Mouse (Mus musculus) midbrain, postnatal 0 days (tissue): ENCODE data around the gene Pi16. TPM values are rescaled to one million over a fixed set of nuclear protein-coding genes. Genes with fewer than 3 reads are reported as not detected.

Experiments used
- ATAC-seq: fragments of 200-750 bp; cut with Nextera tagmentation; 2 replicates; pipeline ENCODE4 v1.8.0; 2017; ENCODE audit warnings: moderate number of reproducible peaks, mild to moderate bottlenecking, moderate TSS enrichment, moderate library complexity; ENCODE audit not compliant: low FRiP score
- DNase-seq: peaks from one replicate; pipeline ENCODE4 v3.0.0-alpha.2; 2015; ENCODE audit warnings: low spot score
- H3K27ac ChIP-seq: fragments of 300-500 bp; sonication (generic); 2 replicates; pipeline ENCODE4 v1.5.1; 2014; ENCODE audit warnings: low read depth, mild to moderate bottlenecking, low read length, mixed read lengths
- H3K27me3 ChIP-seq: fragments of 300-500 bp; sonication (generic); 2 replicates; pipeline ENCODE4 v1.6.1; 2014; ENCODE audit warnings: low read length, control low read depth, mixed read lengths; ENCODE audit not compliant: insufficient read depth
- H3K36me3 ChIP-seq: fragments of 300-500 bp; sonication (generic); 2 replicates; pipeline ENCODE4 v1.6.1; 2014; ENCODE audit warnings: low read length, control low read depth, mixed read lengths; ENCODE audit not compliant: insufficient read depth
- H3K4me1 ChIP-seq: fragments of 300-500 bp; sonication (generic); 2 replicates; pipeline ENCODE4 v1.6.1; 2014; ENCODE audit warnings: mild to moderate bottlenecking, control low read depth, antibody characterized with exemption, low read length, mixed read lengths; ENCODE audit not compliant: insufficient read depth
- H3K4me2 ChIP-seq: fragments of 300-500 bp; sonication (generic); 2 replicates; pipeline ENCODE4 v1.6.1; 2014; ENCODE audit warnings: low read depth, mild to moderate bottlenecking, low read length, mixed read lengths; ENCODE audit not compliant: poor library complexity, severe bottlenecking
- H3K4me3 ChIP-seq: fragments of 300-500 bp; sonication (generic); 2 replicates; pipeline ENCODE4 v1.5.1; 2014; ENCODE audit warnings: low read depth, mild to moderate bottlenecking, low read length, moderate library complexity
- H3K9ac ChIP-seq: fragments of 300-500 bp; sonication (generic); replicated peaks from 2 replicates; pipeline ENCODE4 v1.6.1; 2014; ENCODE audit warnings: mild to moderate bottlenecking, low read length, moderate library complexity, mixed read lengths; ENCODE audit not compliant: poor library complexity, severe bottlenecking
- H3K9me3 ChIP-seq: fragments of 300-500 bp; sonication (generic); 2 replicates; pipeline ENCODE4 v1.6.1; 2016; ENCODE audit warnings: low read length, control low read depth
- CTCF ChIP-seq: IDR thresholded peaks from 2 replicates; pipeline ENCODE4 v1.5.1; 2016; ENCODE audit warnings: antibody characterized with exemption, mild to moderate bottlenecking
- WGBS: fragments of 180-500 bp; shearing (Covaris S2); extraction: QIAGEN DNeasy Blood & Tissue Kit; methylation state at CpG from one replicate; pipeline ENCODE4 v1.1.7; 2014; 5-methylcytosine and 5-hydroxymethylcytosine counted together
- polyA plus RNA-seq: library from polyadenylated mRNA; unstranded; fragments of >200 nt; fragmentation: Nextera tagmentation; extraction: Ambion mirVana; gene quantifications from 2 replicates; pipeline ENCODE4 v1.2.1, GENCODE M21; 2015
- total RNA-seq: library from RNA; depleted of rRNA; stranded (reverse); fragments of >200 nt; gene quantifications from 2 replicates; pipeline ENCODE4 v1.2.3, GENCODE M21; 2014

The Pi16 gene
- total and polyA plus RNA-seq, 2 experiments from 2014 or later: 3.3 to 4.6 TPM

- no peak for DNase-seq
- 29% methylated on average over 15 of the region's 15 CpGs for whole genome bisulfite sequencing
Measured at GRCm38 (mm10) chr17:29305058-29305806, 12.2 kb upstream of the Pi16 start.

GRCm38 (mm10) chr17:29305871-29306270, 11.6 kb upstream of the Pi16 start:
- no peak for DNase-seq

More at GRCm38 (mm10) chr17:29305058-29305806, 12.2 kb upstream of the Pi16 start:
- no peak for ATAC-seq
- Histone ChIP-seq H3K4me3 (no peak overlapping the region), H3K27ac (no peak overlapping the region), H3K9me3 (no peaks in the 10 kb centered on the region), H3K27me3 (no peaks in the 10 kb centered on the region), H3K4me1 (no peaks in the 10 kb centered on the region), H3K36me3 (peaks cover 14% of the 10 kb centered on the region), H3K9ac (no peak overlapping the region), H3K4me2 (no peak overlapping the region)
- no peak for TF ChIP-seq CTCF

DNA sequence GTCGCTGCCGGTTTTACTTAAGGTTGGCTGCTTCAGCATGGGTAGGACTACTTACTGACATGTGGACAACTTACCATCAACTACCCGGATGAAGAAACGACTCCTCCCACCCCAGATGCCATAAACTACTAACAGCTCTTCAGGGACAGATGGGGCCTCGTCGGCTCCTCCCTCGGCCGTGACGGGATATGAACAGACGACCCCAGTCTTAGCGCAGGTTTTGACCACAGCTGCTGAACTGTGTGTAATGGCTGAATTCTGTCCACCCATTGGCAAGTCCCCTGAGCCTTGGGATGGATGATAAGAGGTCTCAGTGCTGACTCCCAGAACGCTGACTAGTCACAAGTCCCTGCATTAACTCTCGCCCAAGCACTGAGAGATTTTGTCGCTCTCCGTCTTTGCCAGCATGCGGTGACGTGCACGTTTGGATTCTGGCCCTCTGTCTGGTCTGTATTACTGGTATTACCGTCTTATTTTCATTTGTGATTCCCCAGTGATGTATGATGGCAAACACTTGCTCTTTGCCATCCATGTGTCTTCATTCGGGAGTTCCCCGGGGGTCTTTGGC, 7.3 kb upstream of the Pi16 start:
- Histone ChIP-seq H3K9ac (no peak overlapping the region), H3K4me3 (no peak overlapping the region), H3K4me2 (no peak overlapping the region), H3K9me3 (no peaks in the 10 kb centered on the region), H3K4me1 (no peaks in the 10 kb centered on the region), H3K27ac (no peak overlapping the region), H3K36me3 (no peaks in the 10 kb centered on the region), H3K27me3 (no peaks in the 10 kb centered on the region)
- no peak for TF ChIP-seq CTCF
- WGBS: 86% methylated on average over 21 of the region's 21 CpGs
- ATAC-seq: no peak
- no peak for DNase-seq

More at GRCm38 (mm10) chr17:29305871-29306270, 11.6 kb upstream of the Pi16 start:
- ATAC-seq: no peak
- no peaks in the 10 kb centered on the region for H3K27me3 ChIP-seq
- H3K27ac ChIP-seq: no peak overlapping the region
- H3K9ac ChIP-seq: no peak overlapping the region
- no peaks in the 10 kb centered on the region for H3K4me1 ChIP-seq
- TF ChIP-seq CTCF: no peak
- H3K36me3 ChIP-seq: peaks cover 11% of the 10 kb centered on the region
- no peak overlapping the region for H3K4me2 ChIP-seq
- H3K4me3 ChIP-seq: no peak overlapping the region
- H3K9me3 ChIP-seq: no peaks in the 10 kb centered on the region
- 65% methylated on average over 7 of the region's 7 CpGs for WGBS

DNA sequence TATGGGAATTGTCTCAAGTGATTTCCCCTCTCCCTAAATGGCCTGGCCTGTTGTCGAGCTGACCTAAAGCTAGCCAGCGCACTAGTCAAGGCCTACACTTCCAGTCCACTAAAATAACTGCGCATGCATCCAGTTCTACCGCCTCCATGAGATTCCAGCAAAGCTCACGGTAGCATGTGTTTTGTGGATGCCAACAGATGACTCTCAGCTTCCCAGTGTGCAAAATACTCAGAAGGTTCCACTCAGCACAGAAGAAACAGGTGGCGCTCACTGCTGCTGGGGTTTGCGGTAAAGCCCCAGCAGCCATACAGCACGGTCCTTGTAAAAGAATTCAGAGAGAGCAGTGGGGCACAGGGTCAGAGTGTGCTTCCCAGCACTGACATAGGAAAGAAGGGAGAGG, 5.9 kb upstream of the Pi16 start:
- Histone ChIP-seq H3K27me3 (no peaks in the 10 kb centered on the region), H3K4me1 (no peaks in the 10 kb centered on the region), H3K9me3 (no peaks in the 10 kb centered on the region), H3K4me3 (no peak overlapping the region), H3K4me2 (no peak overlapping the region), H3K27ac (no peak overlapping the region), H3K36me3 (no peaks in the 10 kb centered on the region), H3K9ac (no peak overlapping the region)
- 88% methylated on average over 8 of the region's 8 CpGs for WGBS
- DNase-seq: no peak
- TF ChIP-seq CTCF: no peak
- ATAC-seq: no peak

DNA sequence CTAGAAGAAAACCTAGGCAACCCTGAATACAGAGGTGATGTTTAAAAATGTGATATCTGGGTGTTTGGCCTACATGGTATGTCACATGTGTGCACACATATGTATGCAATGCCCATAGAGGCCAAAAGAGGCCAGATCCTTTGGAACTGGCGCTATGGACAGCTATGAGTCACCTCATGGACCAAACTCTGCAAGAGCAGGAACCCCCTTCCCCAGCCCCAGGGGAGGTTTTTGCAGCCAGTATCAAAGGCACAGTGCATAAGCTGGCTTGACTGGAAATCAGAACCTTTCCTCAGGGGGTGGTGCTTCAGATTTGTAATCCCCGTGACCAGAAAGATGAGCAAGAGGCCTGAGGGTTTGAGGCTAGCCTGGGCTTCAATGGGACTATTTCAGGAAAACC, 5.4 kb upstream of the Pi16 start:
- WGBS: 78% methylated on average over 2 of the region's 2 CpGs

DNA sequence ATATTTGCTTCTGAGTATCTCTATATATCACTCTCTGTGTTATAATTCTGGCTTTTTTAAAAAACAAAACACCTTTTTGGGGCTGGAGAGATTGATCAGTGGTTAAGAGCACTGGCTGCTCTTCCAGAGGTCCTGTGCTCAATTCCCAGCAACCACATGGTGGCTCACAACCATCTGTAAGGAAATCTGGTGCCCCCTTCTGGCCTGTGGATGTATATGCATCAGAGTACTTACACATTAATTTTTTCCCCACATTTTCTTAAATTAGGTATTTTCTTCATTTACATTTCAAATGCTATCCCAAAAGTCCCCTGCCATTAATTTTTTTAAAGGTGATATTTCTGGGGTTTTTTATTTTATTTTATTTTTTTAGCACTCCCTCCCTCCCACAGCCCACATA, 4.2 kb upstream of the Pi16 start:
- Histone ChIP-seq H3K36me3 (no peaks in the 10 kb centered on the region), H3K4me2 (no peak overlapping the region), H3K9ac (no peak overlapping the region), H3K4me3 (no peak overlapping the region), H3K27ac (no peak overlapping the region), H3K9me3 (no peaks in the 10 kb centered on the region), H3K4me1 (no peaks in the 10 kb centered on the region), H3K27me3 (no peaks in the 10 kb centered on the region)
- peak; percentile 31; the same call in 1 of the 2 replicates for TF ChIP-seq CTCF
- ATAC-seq: no peak
- no peak for DNase-seq

More for the DNA sequence above, 5.4 kb upstream of the Pi16 start:
- DNase-seq: no peak
- H3K27me3 ChIP-seq: no peaks in the 10 kb centered on the region
- no peak overlapping the region for H3K4me3 ChIP-seq
- no peaks in the 10 kb centered on the region for H3K9me3 ChIP-seq
- H3K9ac ChIP-seq: no peak overlapping the region
- TF ChIP-seq CTCF: no peak
- H3K36me3 ChIP-seq: no peaks in the 10 kb centered on the region
- no peak for ATAC-seq
- H3K4me2 ChIP-seq: no peak overlapping the region
- H3K27ac ChIP-seq: no peak overlapping the region
- H3K4me1 ChIP-seq: no peaks in the 10 kb centered on the region
